Mouse (Mus musculus): ENCODE measurements around the gene Arid1b. TPM values are rescaled to one million over a fixed set of nuclear protein-coding genes. Genes with fewer than 3 reads are reported as not detected.

Arid1b gene
- polyA plus RNA-seq, 1 experiment from 2014 or later: 17.4 TPM

GRCm38 (mm10) chr17:5310425-5310888 is 316.3 kb downstream of the Arid1b start:
- Histone ChIP-seq H3K4me2 (replicated peaks) (no peak overlapping the region), H3K4me3 (no peak overlapping the region), H3K27me3 (no peaks in the 10 kb centered on the region), H3K9ac (replicated peaks) (no peak overlapping the region), H3K36me3 (peaks cover 42% of the 10 kb centered on the region), H3K4me1 (peaks cover 17% of the 10 kb centered on the region; the same call in 1 of the 2 replicates), H3K9me3 (no peaks in the 10 kb centered on the region), H3K27ac (replicated peaks) (0 out of 2 replicates have a peak overlapping the region, but pooled peaks have one; percentile 2)
- ATAC-seq (ENCODE audit: low FRiP score, low read depth): no peak
- 81% methylated on average over 11 of the region's 11 CpGs for WGBS

GRCm38 (mm10) chr17:5311062-5311461 is 316.9 kb downstream of the Arid1b start:
- Histone ChIP-seq H3K4me1 (peaks cover 17% of the 10 kb centered on the region; the same call in 1 of the 2 replicates), H3K9me3 (no peaks in the 10 kb centered on the region), H3K27ac (replicated peaks) (0 out of 2 replicates have a peak overlapping the region, but pooled peaks have one; percentile 2), H3K9ac (replicated peaks) (no peak overlapping the region), H3K4me2 (replicated peaks) (no peak overlapping the region), H3K27me3 (no peaks in the 10 kb centered on the region), H3K4me3 (no peak overlapping the region), H3K36me3 (peaks cover 40% of the 10 kb centered on the region)
- no peak for ATAC-seq (ENCODE audit: low FRiP score, low read depth)
- WGBS: 94% methylated on average over 7 of the region's 7 CpGs

- Histone ChIP-seq H3K4me3 (no peak overlapping the region), H3K9me3 (no peaks in the 10 kb centered on the region), H3K4me2 (replicated peaks) (no peak overlapping the region), H3K9ac (replicated peaks) (no peak overlapping the region), H3K27me3 (no peaks in the 10 kb centered on the region), H3K4me1 (peaks cover 17% of the 10 kb centered on the region; the same call in 1 of the 2 replicates), H3K36me3 (peaks cover 38% of the 10 kb centered on the region), H3K27ac (replicated peaks) (no peak overlapping the region)
- WGBS: 85% methylated on average over 5 of the region's 5 CpGs
- no peak for ATAC-seq (ENCODE audit: low FRiP score, low read depth)
Observed at GRCm38 (mm10) chr17:5312307-5312706, 318.2 kb downstream of the Arid1b start.

- ATAC-seq (ENCODE audit: low FRiP score, low read depth): no peak
- Histone ChIP-seq H3K4me2 (replicated peaks) (no peak overlapping the region), H3K4me1 (peaks cover 17% of the 10 kb centered on the region; the same call in 1 of the 2 replicates), H3K9me3 (no peaks in the 10 kb centered on the region), H3K36me3 (peaks cover 48% of the 10 kb centered on the region), H3K27me3 (no peaks in the 10 kb centered on the region), H3K4me3 (no peak overlapping the region), H3K9ac (replicated peaks) (no peak overlapping the region), H3K27ac (replicated peaks) (no peak overlapping the region)
- WGBS: 41% methylated on average over 7 of the region's 7 CpGs
Observed at GRCm38 (mm10) chr17:5314735-5315134, 320.6 kb downstream of the Arid1b start.

- Histone ChIP-seq H3K9me3 (no peaks in the 10 kb centered on the region), H3K36me3 (peaks cover 57% of the 10 kb centered on the region), H3K27me3 (no peaks in the 10 kb centered on the region), H3K4me1 (0 out of 2 replicates have a peak, but pooled peaks cover 7% of the 10 kb centered on the region), H3K4me2 (replicated peaks) (no peak overlapping the region), H3K4me3 (no peak overlapping the region), H3K27ac (replicated peaks) (no peak overlapping the region), H3K9ac (replicated peaks) (no peak overlapping the region)
- ATAC-seq (ENCODE audit: low FRiP score, low read depth): no peak
- 93% methylated on average over 7 of the region's 7 CpGs for WGBS
Observed at GRCm38 (mm10) chr17:5316489-5316888, 322.4 kb downstream of the Arid1b start.

GRCm38 (mm10) chr17:5321589-5322225 is 327.6 kb downstream of the Arid1b start:
- Histone ChIP-seq H3K9me3 (no peaks in the 10 kb centered on the region), H3K9ac (replicated peaks) (no peak overlapping the region), H3K36me3 (peaks cover 37% of the 10 kb centered on the region), H3K27ac (replicated peaks) (no peak overlapping the region), H3K4me1 (peaks cover 33% of the 10 kb centered on the region), H3K4me2 (replicated peaks) (no peak overlapping the region), H3K4me3 (no peak overlapping the region), H3K27me3 (0 out of 2 replicates have a peak, but pooled peaks cover 4% of the 10 kb centered on the region)
- WGBS: 82% methylated on average over 8 of the region's 8 CpGs
- no peak for ATAC-seq (ENCODE audit: low FRiP score, low read depth)

GRCm38 (mm10) chr17:5322594-5322993 is 328.5 kb downstream of the Arid1b start:
- no peak overlapping the region for H3K4me3 ChIP-seq
- H3K4me2 ChIP-seq (replicated peaks): no peak overlapping the region
- 0 out of 2 replicates have a peak, but pooled peaks cover 4% of the 10 kb centered on the region for H3K27me3 ChIP-seq
- 68% methylated on average over 9 of the region's 9 CpGs for WGBS
- no peaks in the 10 kb centered on the region for H3K9me3 ChIP-seq
- no peak overlapping the region for H3K9ac ChIP-seq (replicated peaks)
- H3K36me3 ChIP-seq: peaks cover 42% of the 10 kb centered on the region
- peaks cover 33% of the 10 kb centered on the region for H3K4me1 ChIP-seq
- ATAC-seq (ENCODE audit: low FRiP score, low read depth): no peak
- no peak overlapping the region for H3K27ac ChIP-seq (replicated peaks)

GRCm38 (mm10) chr17:5323746-5324145 is 329.6 kb downstream of the Arid1b start:
- no peaks in the 10 kb centered on the region for H3K9me3 ChIP-seq
- WGBS: 17% methylated on average over 1 of the region's 1 CpGs
- peaks cover 50% of the 10 kb centered on the region for H3K36me3 ChIP-seq
- ATAC-seq (ENCODE audit: low FRiP score, low read depth): no peak
- H3K4me1 ChIP-seq: peaks cover 33% of the 10 kb centered on the region
- no peak overlapping the region for H3K9ac ChIP-seq (replicated peaks)
- H3K4me3 ChIP-seq: no peak overlapping the region
- H3K27ac ChIP-seq (replicated peaks): peak overlapping the region; percentile 61
- no peak overlapping the region for H3K4me2 ChIP-seq (replicated peaks)
- 0 out of 2 replicates have a peak, but pooled peaks cover 4% of the 10 kb centered on the region for H3K27me3 ChIP-seq

- Histone ChIP-seq H3K4me2 (replicated peaks) (no peak overlapping the region; the same call in 1 of the 2 replicates), H3K27ac (replicated peaks) (peak overlapping the region; percentile 61), H3K27me3 (0 out of 2 replicates have a peak, but pooled peaks cover 4% of the 10 kb centered on the region), H3K4me1 (peaks cover 33% of the 10 kb centered on the region), H3K9me3 (no peaks in the 10 kb centered on the region), H3K4me3 (no peak overlapping the region), H3K9ac (replicated peaks) (no peak overlapping the region), H3K36me3 (peaks cover 48% of the 10 kb centered on the region)
- ATAC-seq (ENCODE audit: low FRiP score, low read depth): peak; percentile 71
- WGBS: 18% methylated on average over 10 of the region's 10 CpGs
Observed at GRCm38 (mm10) chr17:5324236-5324876, 330.2 kb downstream of the Arid1b start.

- H3K27ac ChIP-seq (replicated peaks): no peak overlapping the region
- H3K4me1 ChIP-seq: peaks cover 36% of the 10 kb centered on the region
- WGBS: 89% methylated on average over 7 of the region's 7 CpGs
- H3K36me3 ChIP-seq: peaks cover 41% of the 10 kb centered on the region
- H3K4me3 ChIP-seq: no peak overlapping the region
- no peak for ATAC-seq (ENCODE audit: low FRiP score, low read depth)
- H3K9ac ChIP-seq (replicated peaks): no peak overlapping the region
- H3K4me2 ChIP-seq (replicated peaks): no peak overlapping the region
- H3K27me3 ChIP-seq: 0 out of 2 replicates have a peak, but pooled peaks cover 4% of the 10 kb centered on the region
- no peaks in the 10 kb centered on the region for H3K9me3 ChIP-seq
Observed at GRCm38 (mm10) chr17:5326689-5327088, 332.6 kb downstream of the Arid1b start.

- H3K27ac ChIP-seq (replicated peaks): no peak overlapping the region
Observed at GRCm38 (mm10) chr17:5327480-5328180, 333.5 kb downstream of the Arid1b start.

More at GRCm38 (mm10) chr17:5327480-5328180, 333.5 kb downstream of the Arid1b start:
- H3K9me3 ChIP-seq: no peaks in the 10 kb centered on the region
- H3K9ac ChIP-seq (replicated peaks): no peak overlapping the region
- 89% methylated on average over 12 of the region's 12 CpGs for WGBS
- no peak for ATAC-seq (ENCODE audit: low FRiP score, low read depth)
- 0 out of 2 replicates have a peak, but pooled peaks cover 4% of the 10 kb centered on the region for H3K27me3 ChIP-seq
- no peak overlapping the region for H3K4me3 ChIP-seq
- H3K4me2 ChIP-seq (replicated peaks): no peak overlapping the region
- H3K4me1 ChIP-seq: peaks cover 29% of the 10 kb centered on the region
- peaks cover 43% of the 10 kb centered on the region for H3K36me3 ChIP-seq

Data from midbrain, embryonic 12.5 days (tissue).